Mouse (Mus musculus): Measurements from ENCODE around the gene Mcemp1. TPM values are rescaled to one million over a fixed set of nuclear protein-coding genes. Genes with fewer than 3 reads are reported as not detected.

Mcemp1 gene
- polyA plus RNA-seq (2016; fragmentation: Nextera tagmentation; extraction: Ambion mirVana) = 0.09 and 0.20 TPM in 2 replicates

- WGBS = 83% methylated on average over 6 of the region's 6 CpGs
Observed at GRCm38 (mm10) chr8:3665507-3665906, at the start of gene Mcemp1. Mcemp1 (plus strand) TSS chr8:3665754.

GRCm38 (mm10) chr8:3621199-3621970 is 44.2 kb upstream of the Mcemp1 start, which contains the start of the genes Xab2 and Pet100:
Xab2 (minus strand) TSS chr8:3621316.
Pet100 (plus strand) TSS chr8:3621548.
- no peaks in the 10 kb centered on the region for H3K9me3 ChIP-seq
- peak within 1 kb of the TSS; percentile 86 for H3K4me3 ChIP-seq
- H3K27ac ChIP-seq = peak within 1 kb of the TSS; percentile 82
- no peaks in the 10 kb centered on the region for H3K27me3 ChIP-seq (ENCODE audit: poor library complexity, severe bottlenecking)
- peaks cover 26% of the 10 kb centered on the region for H3K36me3 ChIP-seq (replicated peaks)
- DNase-seq (ENCODE audit: extremely low spot score, low spot score) = peak; percentile 100
- peaks cover 20% of the 10 kb centered on the region for H3K4me1 ChIP-seq
- WGBS = under 1% methylated on average over 37 of the region's 37 CpGs

More at GRCm38 (mm10) chr8:3665507-3665906, at the start of gene Mcemp1:
- H3K4me3 ChIP-seq = no peak within 1 kb of the TSS
- no peaks in the 10 kb centered on the region for H3K9me3 ChIP-seq
- H3K27me3 ChIP-seq (ENCODE audit: poor library complexity, severe bottlenecking) = no peaks in the 10 kb centered on the region
- no peak within 1 kb of the TSS for H3K27ac ChIP-seq
- no peaks in the 10 kb centered on the region for H3K4me1 ChIP-seq
- no peaks in the 10 kb centered on the region for H3K36me3 ChIP-seq (replicated peaks)
- no peak for DNase-seq (ENCODE audit: extremely low spot score, low spot score)

- peaks cover 20% of the 10 kb centered on the region for H3K36me3 ChIP-seq (replicated peaks)
- H3K4me3 ChIP-seq = peak overlapping the region; percentile 86
- WGBS = 78% methylated on average over 8 of the region's 8 CpGs
- peak overlapping the region; percentile 82; the same call in 1 of the 2 replicates for H3K27ac ChIP-seq
- H3K9me3 ChIP-seq = no peaks in the 10 kb centered on the region
- peaks cover 20% of the 10 kb centered on the region for H3K4me1 ChIP-seq
- DNase-seq (ENCODE audit: extremely low spot score, low spot score) = no peak
- no peaks in the 10 kb centered on the region for H3K27me3 ChIP-seq (ENCODE audit: poor library complexity, severe bottlenecking)
Observed at GRCm38 (mm10) chr8:3622119-3622518, 43.4 kb upstream of the Mcemp1 start.

GRCm38 (mm10) chr8:3625445-3625844 is 40.1 kb upstream of the Mcemp1 start, which contains the start of gene Pcp2:
Pcp2 (minus strand) TSS chr8:3625545.
- no peak for DNase-seq (ENCODE audit: extremely low spot score, low spot score)
- Histone ChIP-seq H3K4me1 (peaks cover 11% of the 10 kb centered on the region), H3K36me3 (replicated peaks) (no peaks in the 10 kb centered on the region), H3K27me3 (ENCODE audit: poor library complexity, severe bottlenecking) (peaks cover 14% of the 10 kb centered on the region), H3K27ac (no peak within 1 kb of the TSS), H3K9me3 (no peaks in the 10 kb centered on the region), H3K4me3 (no peak within 1 kb of the TSS; the same call in 1 of the 2 replicates)
- WGBS = 51% methylated on average over 1 of the region's 1 CpGs

GRCm38 (mm10) chr8:3626971-3627370 is 38.6 kb upstream of the Mcemp1 start:
- peaks cover 20% of the 10 kb centered on the region for H3K4me1 ChIP-seq
- no peak overlapping the region for H3K27ac ChIP-seq
- 66% methylated on average over 5 of the region's 5 CpGs for WGBS
- no peak for DNase-seq (ENCODE audit: extremely low spot score, low spot score)
- H3K36me3 ChIP-seq (replicated peaks) = no peaks in the 10 kb centered on the region
- peaks cover 15% of the 10 kb centered on the region for H3K27me3 ChIP-seq (ENCODE audit: poor library complexity, severe bottlenecking)
- no peak overlapping the region for H3K4me3 ChIP-seq
- no peaks in the 10 kb centered on the region for H3K9me3 ChIP-seq

- peaks cover 16% of the 10 kb centered on the region for H3K4me1 ChIP-seq
- H3K4me3 ChIP-seq = no peak overlapping the region
- no peak overlapping the region for H3K27ac ChIP-seq
- DNase-seq (ENCODE audit: extremely low spot score, low spot score) = no peak
- H3K27me3 ChIP-seq (ENCODE audit: poor library complexity, severe bottlenecking) = peaks cover 15% of the 10 kb centered on the region
- H3K36me3 ChIP-seq (replicated peaks) = no peaks in the 10 kb centered on the region
- 33% methylated on average over 5 of the region's 5 CpGs for WGBS
- no peaks in the 10 kb centered on the region for H3K9me3 ChIP-seq
Observed at GRCm38 (mm10) chr8:3628014-3628413, 37.5 kb upstream of the Mcemp1 start.

GRCm38 (mm10) chr8:3630647-3631477 is 34.7 kb upstream of the Mcemp1 start, which contains the start of gene Stxbp2:
Stxbp2 (plus strand) TSS chr8:3630955.
- Histone ChIP-seq H3K27me3 (ENCODE audit: poor library complexity, severe bottlenecking) (peaks cover 15% of the 10 kb centered on the region), H3K9me3 (no peaks in the 10 kb centered on the region), H3K4me3 (peak within 1 kb of the TSS; percentile 66), H3K36me3 (replicated peaks) (peaks cover 14% of the 10 kb centered on the region), H3K4me1 (peaks cover 16% of the 10 kb centered on the region), H3K27ac (peak within 1 kb of the TSS; percentile 74)
- peak; percentile 60 for DNase-seq (ENCODE audit: extremely low spot score, low spot score)
- WGBS = 7% methylated on average over 47 of the region's 47 CpGs

- H3K4me1 ChIP-seq = peaks cover 16% of the 10 kb centered on the region
- no peak for DNase-seq (ENCODE audit: extremely low spot score, low spot score)
- H3K36me3 ChIP-seq (replicated peaks) = peaks cover 20% of the 10 kb centered on the region
- peaks cover 15% of the 10 kb centered on the region for H3K27me3 ChIP-seq (ENCODE audit: poor library complexity, severe bottlenecking)
- H3K27ac ChIP-seq = peak overlapping the region; percentile 74
- H3K4me3 ChIP-seq = peak overlapping the region; percentile 66
- 15% methylated on average over 8 of the region's 8 CpGs for WGBS
- H3K9me3 ChIP-seq = no peaks in the 10 kb centered on the region
Observed at GRCm38 (mm10) chr8:3631478-3631875, 34.1 kb upstream of the Mcemp1 start.

- H3K4me1 ChIP-seq = no peaks in the 10 kb centered on the region; the same call in 1 of the 2 replicates
- no peak overlapping the region for H3K27ac ChIP-seq
- no peaks in the 10 kb centered on the region for H3K27me3 ChIP-seq (ENCODE audit: poor library complexity, severe bottlenecking)
- no peaks in the 10 kb centered on the region for H3K9me3 ChIP-seq
- DNase-seq (ENCODE audit: extremely low spot score, low spot score) = no peak
- no peak overlapping the region for H3K4me3 ChIP-seq
- 27% methylated on average over 5 of the region's 5 CpGs for WGBS
- H3K36me3 ChIP-seq (replicated peaks) = peaks cover 9% of the 10 kb centered on the region
Observed at GRCm38 (mm10) chr8:3645804-3646203, 19.8 kb upstream of the Mcemp1 start.

- WGBS = 90% methylated on average over 6 of the region's 6 CpGs
- H3K27ac ChIP-seq = no peak overlapping the region
- no peaks in the 10 kb centered on the region for H3K36me3 ChIP-seq (replicated peaks)
- no peak overlapping the region for H3K4me3 ChIP-seq
- H3K27me3 ChIP-seq (ENCODE audit: poor library complexity, severe bottlenecking) = no peaks in the 10 kb centered on the region
- H3K4me1 ChIP-seq = no peaks in the 10 kb centered on the region; the same call in 1 of the 2 replicates
- no peaks in the 10 kb centered on the region for H3K9me3 ChIP-seq
- DNase-seq (ENCODE audit: extremely low spot score, low spot score) = no peak
Observed at GRCm38 (mm10) chr8:3646824-3647531, 18.6 kb upstream of the Mcemp1 start.

GRCm38 (mm10) chr8:3647561-3647960 is 18.0 kb upstream of the Mcemp1 start:
- 81% methylated on average over 4 of the region's 4 CpGs for WGBS
- Histone ChIP-seq H3K36me3 (replicated peaks) (no peaks in the 10 kb centered on the region), H3K4me3 (no peak overlapping the region), H3K27me3 (ENCODE audit: poor library complexity, severe bottlenecking) (no peaks in the 10 kb centered on the region), H3K4me1 (no peaks in the 10 kb centered on the region; the same call in 1 of the 2 replicates), H3K9me3 (no peaks in the 10 kb centered on the region), H3K27ac (no peak overlapping the region)
- no peak for DNase-seq (ENCODE audit: extremely low spot score, low spot score)

- Histone ChIP-seq H3K36me3 (replicated peaks) (no peaks in the 10 kb centered on the region), H3K4me1 (no peaks in the 10 kb centered on the region; the same call in 1 of the 2 replicates), H3K27me3 (ENCODE audit: poor library complexity, severe bottlenecking) (no peaks in the 10 kb centered on the region), H3K4me3 (no peak overlapping the region), H3K27ac (no peak overlapping the region), H3K9me3 (no peaks in the 10 kb centered on the region)
- no peak for DNase-seq (ENCODE audit: extremely low spot score, low spot score)
- 65% methylated on average over 2 of the region's 2 CpGs for WGBS
Observed at GRCm38 (mm10) chr8:3648268-3648667, 17.3 kb upstream of the Mcemp1 start.

Data from forebrain, embryonic 10.5 days (tissue).